8 mouse cellular contexts compared by ENCODE assay signal in genomic region chr10:128270287-128270841, GRCm38 (mm10). TPM values are rescaled to one million over a fixed set of nuclear protein-coding genes. Genes with fewer than 3 reads are reported as not detected.
DNase-seq lines count a peak whose midpoint lies in the region; ATAC-seq lines count a peak whose summit lies in the region.

Stat2 (plus strand) TSS chr10:128270559.

- peak within 1 kb of the TSS; percentile 89 for H3K9ac ChIP-seq in heart, embryonic 13.5 days
- peak within 1 kb of the TSS; percentile 88 for H3K9ac ChIP-seq in liver, embryonic 12.5 days
- peak within 1 kb of the TSS; percentile 78 for H3K9ac ChIP-seq in stomach, embryonic 15.5 days

- peak within 1 kb of the TSS; percentile 70 for H3K27ac ChIP-seq in brown adipose tissue, adult 24 weeks (replicated peaks; ENCODE audit: low read depth, low read length)
- peak within 1 kb of the TSS; percentile 84 for H3K27ac ChIP-seq in heart, embryonic 13.5 days (replicated peaks)
- peak within 1 kb of the TSS; percentile 82 for H3K27ac ChIP-seq in liver, embryonic 12.5 days
- peak within 1 kb of the TSS; percentile 72 for H3K27ac ChIP-seq in stomach, embryonic 15.5 days

- under 1% methylated on average over 43 of the region's 43 CpGs for WGBS in heart, embryonic 13.5 days
- WGBS in liver, embryonic 12.5 days (ENCODE audit: insufficient replicate concordance): under 1% methylated on average over 43 of the region's 43 CpGs
- 0% methylated on average over 43 of the region's 43 CpGs for WGBS in stomach, embryonic 15.5 days

- H3K4me3 ChIP-seq in brown adipose tissue, adult 24 weeks (ENCODE audit: insufficient read depth, low read depth, low read length): peak within 1 kb of the TSS; percentile 87
- peak within 1 kb of the TSS; percentile 91 for H3K4me3 ChIP-seq in heart, embryonic 13.5 days
- peak within 1 kb of the TSS; percentile 86 for H3K4me3 ChIP-seq in liver, embryonic 12.5 days
- peak within 1 kb of the TSS; percentile 84 for H3K4me3 ChIP-seq in stomach, embryonic 15.5 days (replicated peaks)

- no peaks in the 10 kb centered on the region for H3K36me3 ChIP-seq in heart, embryonic 13.5 days
- peaks cover 6% of the 10 kb centered on the region for H3K36me3 ChIP-seq in liver, embryonic 12.5 days
- no peaks in the 10 kb centered on the region for H3K36me3 ChIP-seq in stomach, embryonic 15.5 days

- H3K27me3 ChIP-seq in heart, embryonic 13.5 days (replicated peaks): no peaks in the 10 kb centered on the region
- no peaks in the 10 kb centered on the region for H3K27me3 ChIP-seq in liver, embryonic 12.5 days (replicated peaks)
- no peaks in the 10 kb centered on the region for H3K27me3 ChIP-seq in stomach, embryonic 15.5 days (replicated peaks)

- H3K4me2 ChIP-seq in heart, embryonic 13.5 days: peak within 1 kb of the TSS; percentile 76
- H3K4me2 ChIP-seq in liver, embryonic 12.5 days: peak within 1 kb of the TSS; percentile 73
- H3K4me2 ChIP-seq in stomach, embryonic 15.5 days: peak within 1 kb of the TSS; percentile 71

- peak; percentile 98 for ATAC-seq in heart, embryonic 13.5 days (ENCODE audit: extremely low read depth, insufficient number of reproducible peaks, low FRiP score, low TSS enrichment)
- ATAC-seq in liver, embryonic 12.5 days: peak; percentile 98
- ATAC-seq in stomach, embryonic 15.5 days (ENCODE audit: insufficient read depth, low FRiP score, low read depth): peak; percentile 99

- H3K4me1 ChIP-seq in brown adipose tissue, adult 24 weeks (ENCODE audit: control insufficient read depth, insufficient read depth, insufficient read length, low read length): peaks cover 4% of the 10 kb centered on the region
- H3K4me1 ChIP-seq in heart, embryonic 13.5 days: peaks cover 13% of the 10 kb centered on the region
- H3K4me1 ChIP-seq in liver, embryonic 12.5 days: peaks cover 31% of the 10 kb centered on the region
- H3K4me1 ChIP-seq in stomach, embryonic 15.5 days: no peaks in the 10 kb centered on the region

- H3K9me3 ChIP-seq in heart, embryonic 13.5 days: no peaks in the 10 kb centered on the region
- no peaks in the 10 kb centered on the region for H3K9me3 ChIP-seq in liver, embryonic 12.5 days (replicated peaks)
- no peaks in the 10 kb centered on the region for H3K9me3 ChIP-seq in stomach, embryonic 15.5 days

- DNase-seq in CD4-positive, CD25-positive, alpha-beta regulatory T cell, adult 2 months (ENCODE audit: low read depth, low spot score): peak; percentile 97
- peak; percentile 84 for DNase-seq in fat pad, adult 2 months (ENCODE audit: extremely low read depth, low read depth, low spot score)
- DNase-seq in kidney, postnatal 10 days: peak; percentile 98
- DNase-seq in natural killer cell, adult 2 months (ENCODE audit: low spot score in 2 of 2): peak; percentile 90 to 92

RNA-seq across cellular contexts. Expression of gene Stat2, which starts in this region (rescaled TPM):
- 5.4 and 5.5 TPM in 2 replicates for polyA plus RNA-seq in brown adipose tissue, adult 24 weeks (2012; ENCODE audit: insufficient read depth, insufficient read length, missing spikeins)
- 9.7 and 9.8 TPM in 2 replicates for polyA plus RNA-seq in heart, embryonic 13.5 days (2015; fragmentation: Nextera tagmentation; extraction: Ambion mirVana)
- 8.4 and 8.8 TPM in 2 replicates for polyA plus RNA-seq in liver, embryonic 12.5 days (2016; fragmentation: Nextera tagmentation; extraction: Ambion mirVana)
- polyA plus RNA-seq in stomach, embryonic 15.5 days (2015; fragmentation: Nextera tagmentation; extraction: Ambion mirVana): 13.0 and 16.3 TPM in 2 replicates

Comparison
In these comparisons a context has a peak if more than half of its experiments do, and no peak if none do; other contexts are left out.
1. Peak in every context shown above with its lines: DNase-seq, ATAC-seq, H3K4me3 ChIP-seq and H3K27ac ChIP-seq.